Mouse (Mus musculus) granulocyte monocyte progenitor cell, adult 5-6 weeks (primary cell): ENCODE measurements around the gene Uts2b. TPM values are rescaled to one million over a fixed set of nuclear protein-coding genes. Genes with fewer than 3 reads are reported as not detected.
A peak's percentile ranks its signal among the peaks of the same experiment; 100 is the strongest.
"Not testable (repeated sequence)": the region's sequence is repeated elsewhere in the genome, so short reads cannot be mapped to it uniquely, and the experiment has no call there.

Experiments
- ATAC-seq: replicated peaks from 2 replicates; pipeline ENCODE4 v1.8.0; 2016; ENCODE audit warnings: mild to moderate bottlenecking, moderate TSS enrichment, inconsistent platforms; ENCODE audit not compliant: poor library complexity, severe bottlenecking
- total RNA-seq, 2 experiments: library from RNA; stranded (forward) in 1 of 2; stranded (reverse) in 1 of 2; fragments of 200-712, 200-1000 nt in 1 of 2; fragments of >200 nt in 1 of 2; fragmentation: Nextera tagmentation in 1 of 2; gene quantifications; 2 replicates each; pipeline ENCODE4 v1.2.3; 2014 to 2017

Uts2b gene
- total RNA-seq, 2 experiments from 2014 or later: not detected

GRCm38 (mm10) chr16:27376556-27376955 is 6.5 kb upstream of the Uts2b start:
- ATAC-seq: peak; percentile 60

GRCm38 (mm10) chr16:27375318-27375717 is 5.3 kb upstream of the Uts2b start:
- ATAC-seq: no peak

- ATAC-seq: peak; percentile 90
These were observed 4.1 kb upstream of the Uts2b start for GRCm38 (mm10) chr16:27374139-27374538.

- ATAC-seq: no peak
These were observed 661 bp upstream of the Uts2b start for GRCm38 (mm10) chr16:27370700-27371099.

- no peak for ATAC-seq
These were observed 10.0 kb downstream of the Uts2b start for GRCm38 (mm10) chr16:27360059-27360458.

GRCm38 (mm10) chr16:27354464-27354863 is 15.6 kb downstream of the Uts2b start:
- no peak for ATAC-seq

GRCm38 (mm10) chr16:27349878-27350532 is 20.0 kb downstream of the Uts2b start:
- no peak for ATAC-seq

- peak; percentile 71 for ATAC-seq
These were observed 20.8 kb downstream of the Uts2b start for GRCm38 (mm10) chr16:27349235-27349634.

GRCm38 (mm10) chr16:27348359-27348758 is 21.7 kb downstream of the Uts2b start:
- ATAC-seq: no peak

- ATAC-seq: no peak
These were observed 22.5 kb downstream of the Uts2b start for GRCm38 (mm10) chr16:27347521-27347920.

- ATAC-seq: no peak
These were observed 43.6 kb downstream of the Uts2b start for GRCm38 (mm10) chr16:27326463-27326862.

GRCm38 (mm10) chr16:27322047-27322446 is 48.0 kb downstream of the Uts2b start:
- no peak; the same call in 1 of the 2 replicates for ATAC-seq

GRCm38 (mm10) chr16:27319099-27319498 is 50.9 kb downstream of the Uts2b start:
- ATAC-seq: peak; percentile 58; the same call in 1 of the 2 replicates

- not testable (repeated sequence) for ATAC-seq
These were observed 62.9 kb downstream of the Uts2b start, which contains the start of gene Ostn for GRCm38 (mm10) chr16:27307189-27307588. Gene Ostn (plus strand): TSS chr16:27307489.

Other genes starting within 250 kb of the Uts2b start
- not detected in 2 replicates for gene Ostn, start 62.8 kb downstream of the Uts2b start, total RNA-seq (2014; fragmentation: Nextera tagmentation)
- not detected in 2 replicates for gene Ostn, start 62.8 kb downstream of the Uts2b start, total RNA-seq (2017)
- gene Ccdc50, start 18.6 kb upstream of the Uts2b start, total RNA-seq (2014; fragmentation: Nextera tagmentation): 59.0 and 83.0 TPM in 2 replicates
- 155 and 170 TPM in 2 replicates for gene Ccdc50, start 18.6 kb upstream of the Uts2b start, total RNA-seq (2017)